ENCODE assay signal across 1 mouse cellular context in genomic region chr13:30336148-30336801, GRCm38 (mm10).
TF ChIP-seq lines count a peak whose summit lies in the region.

Agtr1a (plus strand) TSS chr13:30336441.

TF ChIP-seq in MEL, 35 proteins besides CTCF, POLR2A, EP300 and RAD21 (continued from another document):
- TF ChIP-seq MYC (IDR thresholded peaks at IDR 0.05; ENCODE audit: low read depth, low read length), result no peak
- TF ChIP-seq UBTF (IDR thresholded peaks at IDR 0.05; ENCODE audit: borderline replicate concordance, insufficient read depth, low read depth, low read length), result no peak
- TF ChIP-seq MAX (IDR thresholded peaks at IDR 0.05; ENCODE audit: low read length), result 0 out of 2 replicates have a peak, but pooled peaks have one; percentile 10
- no peak for TF ChIP-seq SMC3 (IDR thresholded peaks at IDR 0.05; ENCODE audit: low read depth, low read length)
- TF ChIP-seq ZC3H11A (IDR thresholded peaks at IDR 0.05; ENCODE audit: low read depth, low read length), result no peak
TF ChIP-seq in MEL: peak in this region for 11.
